Mouse (Mus musculus) WW6 (cell line): ENCODE data around the gene Smg1.

Source experiments
- DNase-seq: peaks from one replicate; pipeline ENCODE4 v3.0.0-alpha.2; 2013; ENCODE audit warnings: low read depth, low spot score

Gene Smg1

GRCm38 (mm10) chr7:118141271-118141670 lies 102.2 kb downstream of the Smg1 start:
- no peak for DNase-seq

- DNase-seq: no peak
Measured at GRCm38 (mm10) chr7:118135128-118135527, 108.3 kb downstream of the Smg1 start.

GRCm38 (mm10) chr7:118129430-118130041 lies 113.9 kb downstream of the Smg1 start, which contains the start of gene Arl6ip1:
TSS of gene Arl6ip1 (minus strand) at chr7:118129662.
- peak; percentile 96 for DNase-seq

- DNase-seq: no peak
Measured at GRCm38 (mm10) chr7:118128925-118129429, 114.5 kb downstream of the Smg1 start.

- DNase-seq: no peak
Measured at GRCm38 (mm10) chr7:118126219-118126875, 117.1 kb downstream of the Smg1 start.

- DNase-seq: no peak
Measured at GRCm38 (mm10) chr7:118125736-118126135, 117.7 kb downstream of the Smg1 start.

GRCm38 (mm10) chr7:118123512-118124411 lies 119.7 kb downstream of the Smg1 start:
- no peak for DNase-seq

- DNase-seq: no peak
Measured at GRCm38 (mm10) chr7:118122235-118122634, 121.2 kb downstream of the Smg1 start.

- no peak for DNase-seq
Measured at GRCm38 (mm10) chr7:118120654-118121053, 122.8 kb downstream of the Smg1 start.

- no peak for DNase-seq
Measured at GRCm38 (mm10) chr7:118119946-118120345, 123.5 kb downstream of the Smg1 start.

GRCm38 (mm10) chr7:118119142-118119541 lies 124.3 kb downstream of the Smg1 start:
- DNase-seq: no peak

GRCm38 (mm10) chr7:118118426-118118825 lies 125.0 kb downstream of the Smg1 start:
- no peak for DNase-seq

GRCm38 (mm10) chr7:118117539-118118210 lies 125.8 kb downstream of the Smg1 start:
- no peak for DNase-seq

GRCm38 (mm10) chr7:118116787-118117538 lies 126.5 kb downstream of the Smg1 start:
- no peak for DNase-seq

- DNase-seq: peak; percentile 81
Measured at GRCm38 (mm10) chr7:118115877-118116568, 127.4 kb downstream of the Smg1 start, which contains the start of gene Rps15a. TSS of gene Rps15a (minus strand) at chr7:118116188.

GRCm38 (mm10) chr7:118115533-118115876 lies 128.0 kb downstream of the Smg1 start:
- DNase-seq: no peak

- no peak for DNase-seq
Measured at GRCm38 (mm10) chr7:118113541-118114297, 129.8 kb downstream of the Smg1 start.

- DNase-seq: no peak
Measured at GRCm38 (mm10) chr7:118111128-118111527, 132.3 kb downstream of the Smg1 start.

GRCm38 (mm10) chr7:118107671-118108070 lies 135.8 kb downstream of the Smg1 start:
- no peak for DNase-seq
